Mouse (Mus musculus) midbrain, embryonic 16.5 days (tissue): Measurements from ENCODE around the gene Cct2. TPM values are rescaled to one million over a fixed set of nuclear protein-coding genes. Genes with fewer than 3 reads are reported as not detected.

Experiments used
- ATAC-seq: fragments of 200-750 bp; cut with Nextera tagmentation; 2 replicates; pipeline ENCODE4 v1.8.0; 2017; ENCODE audit warnings: moderate TSS enrichment
- H3K27ac ChIP-seq: fragments of 300-500 bp; sonication (generic); 2 replicates; pipeline ENCODE4 v1.5.1; 2014; ENCODE audit warnings: mild to moderate bottlenecking, low read length, mixed read lengths
- H3K27me3 ChIP-seq: fragments of 300-500 bp; sonication (generic); 2 replicates; pipeline ENCODE4 v1.6.1; 2014; ENCODE audit warnings: low read depth, low read length, mixed read lengths; ENCODE audit not compliant: control insufficient read depth, insufficient read depth
- H3K36me3 ChIP-seq: fragments of 300-500 bp; sonication (generic); 2 replicates; pipeline ENCODE4 v1.6.1; 2014; ENCODE audit warnings: mild to moderate bottlenecking, low read length, moderate library complexity, mixed read lengths; ENCODE audit not compliant: control insufficient read depth, insufficient read depth
- H3K4me1 ChIP-seq: fragments of 300-500 bp; sonication (generic); 2 replicates; pipeline ENCODE4 v1.6.1; 2014; ENCODE audit warnings: mild to moderate bottlenecking, low read length, mixed read lengths; ENCODE audit not compliant: control insufficient read depth, insufficient read depth
- H3K4me2 ChIP-seq: fragments of 300-500 bp; sonication (generic); 2 replicates; pipeline ENCODE4 v1.6.1; 2014; ENCODE audit warnings: mild to moderate bottlenecking, low read length, mixed read lengths
- H3K4me3 ChIP-seq: fragments of 300-500 bp; sonication (generic); 2 replicates; pipeline ENCODE4 v1.5.1; 2014; ENCODE audit warnings: low read depth, mild to moderate bottlenecking, low read length, moderate library complexity, mixed read lengths
- H3K9ac ChIP-seq: fragments of 300-500 bp; sonication (generic); 2 replicates; pipeline ENCODE4 v1.6.1; 2014; ENCODE audit warnings: low read depth, low read length, mixed read lengths
- H3K9me3 ChIP-seq: fragments of 300-500 bp; sonication (generic); replicated peaks from 2 replicates; pipeline ENCODE4 v1.6.1; 2014; ENCODE audit warnings: mild to moderate bottlenecking, low read length, mixed read lengths; ENCODE audit not compliant: control insufficient read depth, poor library complexity, severe bottlenecking
- WGBS: fragments of 180-500 bp; shearing (Covaris S2); extraction: QIAGEN DNeasy Blood & Tissue Kit; methylation state at CpG from one replicate; pipeline ENCODE4 v1.1.7; 2014; 5-methylcytosine and 5-hydroxymethylcytosine counted together
- polyA plus RNA-seq: library from polyadenylated mRNA; unstranded; fragments of >200 nt; fragmentation: Nextera tagmentation; extraction: Ambion mirVana; gene quantifications from 2 replicates; pipeline ENCODE4 v1.2.1, GENCODE M21; 2015

The Cct2 gene
- polyA plus RNA-seq, 1 experiment from 2014 or later: 232 TPM

DNA sequence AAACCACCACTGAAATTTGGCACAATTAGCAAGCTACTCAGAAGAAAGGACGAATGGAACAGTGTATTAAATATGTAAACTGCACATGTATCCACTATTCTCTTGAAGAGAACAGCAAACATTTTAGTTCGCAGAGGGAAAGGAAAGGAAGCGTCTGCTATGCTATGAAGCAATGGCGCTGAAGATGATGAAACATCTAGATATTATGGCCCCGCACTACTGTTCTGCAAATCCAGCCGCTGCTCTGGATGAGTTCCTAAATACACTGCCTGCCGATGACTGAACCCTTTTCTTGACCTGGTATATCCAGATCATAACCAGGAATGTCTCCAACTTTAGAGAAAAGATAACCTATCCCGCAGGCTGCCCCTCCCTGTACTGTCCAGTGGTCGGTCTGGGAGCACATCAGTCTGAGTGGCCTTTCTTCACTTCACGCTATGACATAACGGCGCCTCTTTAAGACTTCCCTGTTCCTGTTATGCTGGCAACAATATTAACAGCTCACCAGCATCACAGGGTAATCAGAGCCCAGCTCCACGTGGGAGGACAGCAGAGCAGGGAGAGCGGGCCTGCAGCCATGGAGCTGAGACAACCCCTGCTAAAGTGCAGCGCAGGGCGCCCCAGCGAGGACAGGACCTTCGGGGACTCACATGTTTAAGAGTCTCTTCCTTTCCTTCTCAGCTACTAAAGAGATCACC, 8.7 kb upstream of the Cct2 start:
- ATAC-seq: no peak
- Histone ChIP-seq H3K4me2 (no peak overlapping the region), H3K27me3 (no peaks in the 10 kb centered on the region), H3K36me3 (peaks cover 27% of the 10 kb centered on the region), H3K9me3 (no peaks in the 10 kb centered on the region), H3K9ac (no peak overlapping the region), H3K4me3 (no peak overlapping the region), H3K4me1 (no peaks in the 10 kb centered on the region), H3K27ac (no peak overlapping the region)
- WGBS: 92% methylated on average over 18 of the region's 18 CpGs

DNA sequence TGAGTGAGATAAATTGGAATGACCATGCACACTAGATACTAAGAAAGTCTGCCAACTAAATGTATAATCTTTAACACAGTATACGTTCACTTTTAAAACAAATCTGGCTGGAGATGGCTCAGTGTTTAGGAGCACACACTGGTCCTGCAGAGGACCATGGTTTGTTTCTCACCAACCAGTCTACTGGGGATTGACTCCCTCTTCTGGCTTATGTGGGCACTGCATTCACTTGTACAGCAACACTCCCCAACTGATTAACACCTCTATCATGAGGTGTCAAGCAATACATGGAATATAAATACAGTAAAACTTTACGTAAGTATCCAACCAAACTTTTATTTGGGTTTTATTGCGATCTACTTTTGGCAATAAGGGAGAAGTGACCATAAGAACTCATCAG, 5.5 kb upstream of the Cct2 start:
- no peak overlapping the region for H3K27ac ChIP-seq
- H3K9me3 ChIP-seq: no peaks in the 10 kb centered on the region
- H3K4me2 ChIP-seq: no peak overlapping the region
- WGBS: 98% methylated on average over 3 of the region's 3 CpGs
- H3K4me1 ChIP-seq: no peaks in the 10 kb centered on the region
- no peak overlapping the region for H3K9ac ChIP-seq
- ATAC-seq: no peak
- H3K27me3 ChIP-seq: no peaks in the 10 kb centered on the region
- peaks cover 16% of the 10 kb centered on the region for H3K36me3 ChIP-seq
- H3K4me3 ChIP-seq: no peak overlapping the region

DNA sequence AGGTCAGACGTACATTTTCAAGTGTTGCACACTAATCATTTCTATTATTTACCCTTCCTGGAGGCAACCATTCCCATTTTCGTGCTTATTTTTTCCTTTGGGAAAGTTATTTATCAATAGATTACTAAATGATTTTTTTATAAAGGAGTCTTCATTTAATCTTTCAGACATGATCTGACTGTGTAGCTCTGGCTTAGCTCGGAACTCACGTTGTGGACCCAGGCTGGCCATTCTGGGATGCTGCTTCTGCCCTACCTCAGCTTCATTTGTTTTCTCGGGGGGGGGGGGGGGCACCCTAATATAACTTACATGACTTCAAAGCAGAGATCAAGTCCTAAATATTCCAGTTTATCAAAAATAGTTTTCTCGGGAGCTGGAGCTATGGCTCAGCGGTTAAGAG, 462 bp upstream of the Cct2 start:
- Histone ChIP-seq H3K27ac (peak overlapping the region; percentile 80), H3K4me3 (peak overlapping the region; percentile 95), H3K9me3 (no peaks in the 10 kb centered on the region), H3K4me1 (peaks cover 11% of the 10 kb centered on the region), H3K4me2 (peak overlapping the region; percentile 57), H3K36me3 (peaks cover 24% of the 10 kb centered on the region), H3K27me3 (no peaks in the 10 kb centered on the region), H3K9ac (peak overlapping the region; percentile 51; the same call in 1 of the 2 replicates)
- 10% methylated on average over 7 of the region's 7 CpGs for WGBS
- peak; percentile 62 for ATAC-seq

DNA sequence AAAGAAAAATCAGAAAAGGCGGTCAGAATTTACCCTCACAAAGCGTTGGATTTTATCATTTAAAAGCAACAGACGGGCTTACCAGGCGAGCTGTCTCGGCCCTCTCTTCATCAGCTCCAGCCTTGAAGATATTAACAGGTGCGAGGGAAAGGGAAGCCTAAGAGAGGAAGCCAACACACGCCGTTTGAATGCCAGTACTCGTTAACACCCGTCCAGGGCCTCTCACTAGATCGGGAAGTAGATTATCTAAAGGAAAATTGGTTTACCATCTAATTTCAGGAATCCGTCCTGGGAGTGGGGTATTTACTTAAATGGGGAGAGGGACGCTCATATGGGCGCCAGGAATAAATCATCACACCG, 740 bp downstream of the Cct2 start:
- Histone ChIP-seq H3K9ac (peak overlapping the region; percentile 83), H3K27ac (peak overlapping the region; percentile 85; the same call in 1 of the 2 replicates), H3K4me1 (peaks cover 16% of the 10 kb centered on the region), H3K9me3 (no peaks in the 10 kb centered on the region), H3K27me3 (no peaks in the 10 kb centered on the region), H3K4me3 (peak overlapping the region; percentile 95), H3K4me2 (peak overlapping the region; percentile 88), H3K36me3 (peaks cover 24% of the 10 kb centered on the region)
- no peak for ATAC-seq
- WGBS: 3% methylated on average over 15 of the region's 15 CpGs

DNA sequence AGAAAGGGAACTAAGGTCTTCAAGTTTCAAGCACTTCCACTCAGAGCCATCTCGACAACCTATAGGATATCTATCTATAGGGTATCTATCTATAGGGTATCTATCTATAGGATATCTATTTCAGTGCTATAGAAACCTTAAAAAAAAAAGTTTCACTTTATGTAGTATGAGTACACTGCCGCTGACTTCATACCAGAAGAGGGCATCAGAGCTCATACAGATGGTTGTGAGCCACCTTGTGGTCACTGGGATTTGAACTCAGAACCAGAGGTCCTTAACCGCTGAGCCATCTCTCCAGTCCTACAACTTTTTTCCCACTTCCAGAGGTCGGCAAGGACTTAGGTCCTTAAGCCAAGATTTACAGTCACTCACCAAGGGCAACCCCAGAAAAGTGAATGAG, 7.9 kb downstream of the Cct2 start:
- no peak overlapping the region for H3K9ac ChIP-seq

DNA sequence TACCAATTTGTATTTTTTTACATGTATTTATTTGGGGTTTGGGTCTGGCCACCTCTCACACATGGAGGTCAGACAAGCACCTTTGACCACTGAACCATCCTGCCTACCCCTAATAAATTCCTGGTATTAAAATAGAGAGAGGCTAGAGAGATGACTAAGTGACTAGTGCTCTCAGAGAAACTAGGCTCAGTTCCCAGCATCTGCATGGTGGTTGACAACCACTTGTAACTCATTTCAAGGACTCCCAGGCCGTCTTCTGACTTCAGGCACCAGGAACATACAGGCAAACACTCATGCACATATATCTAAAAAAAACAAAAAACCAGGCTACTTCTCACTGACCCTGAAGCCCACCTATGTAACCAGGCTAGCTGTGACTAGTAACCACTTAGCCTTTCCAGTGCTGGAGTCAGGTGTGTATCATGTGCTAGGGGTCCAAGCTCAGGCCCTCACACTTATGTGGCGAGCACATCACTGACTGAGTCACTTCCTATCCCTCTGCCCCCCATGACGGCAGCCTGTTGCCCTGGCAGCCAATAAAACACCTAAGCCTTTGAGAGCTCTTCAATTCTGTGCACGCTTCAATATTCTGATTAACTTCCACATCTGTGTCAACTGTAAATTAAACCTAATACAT, 13.5 kb downstream of the Cct2 start:
- no peaks in the 10 kb centered on the region for H3K9me3 ChIP-seq
- H3K27ac ChIP-seq: no peak overlapping the region
- peaks cover 39% of the 10 kb centered on the region for H3K36me3 ChIP-seq
- H3K4me1 ChIP-seq: no peaks in the 10 kb centered on the region
- no peak overlapping the region for H3K4me2 ChIP-seq
- no peaks in the 10 kb centered on the region for H3K27me3 ChIP-seq
- WGBS: 84% methylated on average over 4 of the region's 4 CpGs
- no peak overlapping the region for H3K4me3 ChIP-seq
- no peak overlapping the region for H3K9ac ChIP-seq
- ATAC-seq: no peak

More for the DNA sequence above, 7.9 kb downstream of the Cct2 start:
- no peak for ATAC-seq
- no peaks in the 10 kb centered on the region for H3K27me3 ChIP-seq
- no peak overlapping the region for H3K27ac ChIP-seq
- H3K9me3 ChIP-seq: no peaks in the 10 kb centered on the region
- H3K4me2 ChIP-seq: no peak overlapping the region
- no peak overlapping the region for H3K4me3 ChIP-seq
- peaks cover 56% of the 10 kb centered on the region for H3K36me3 ChIP-seq
- 95% methylated on average over 4 of the region's 4 CpGs for WGBS
- H3K4me1 ChIP-seq: peaks cover 10% of the 10 kb centered on the region

DNA sequence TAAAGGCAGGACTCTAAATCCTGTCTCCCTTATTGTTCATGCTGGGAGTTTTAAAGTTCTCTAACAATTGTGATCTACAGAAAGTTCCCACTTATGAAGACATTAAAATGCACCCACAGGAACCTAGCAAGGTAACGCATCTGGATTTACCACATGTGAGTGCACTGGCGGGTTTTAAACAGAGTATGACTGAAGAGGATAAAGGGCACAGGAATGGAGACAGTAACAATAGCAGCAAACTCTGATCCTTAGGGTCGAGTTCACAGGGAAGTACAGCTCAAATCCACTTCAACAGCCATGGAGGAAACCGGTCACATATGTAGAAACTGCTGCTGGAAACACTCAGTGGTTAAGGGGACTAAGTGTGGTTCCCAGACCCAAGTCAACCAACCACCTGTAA, 14.4 kb downstream of the Cct2 start:
- Histone ChIP-seq H3K27ac (no peak overlapping the region), H3K9me3 (no peaks in the 10 kb centered on the region), H3K4me1 (no peaks in the 10 kb centered on the region), H3K4me2 (no peak overlapping the region), H3K9ac (no peak overlapping the region), H3K4me3 (no peak overlapping the region), H3K36me3 (peaks cover 36% of the 10 kb centered on the region), H3K27me3 (no peaks in the 10 kb centered on the region)
- WGBS: 82% methylated on average over 4 of the region's 4 CpGs
- ATAC-seq: no peak

DNA sequence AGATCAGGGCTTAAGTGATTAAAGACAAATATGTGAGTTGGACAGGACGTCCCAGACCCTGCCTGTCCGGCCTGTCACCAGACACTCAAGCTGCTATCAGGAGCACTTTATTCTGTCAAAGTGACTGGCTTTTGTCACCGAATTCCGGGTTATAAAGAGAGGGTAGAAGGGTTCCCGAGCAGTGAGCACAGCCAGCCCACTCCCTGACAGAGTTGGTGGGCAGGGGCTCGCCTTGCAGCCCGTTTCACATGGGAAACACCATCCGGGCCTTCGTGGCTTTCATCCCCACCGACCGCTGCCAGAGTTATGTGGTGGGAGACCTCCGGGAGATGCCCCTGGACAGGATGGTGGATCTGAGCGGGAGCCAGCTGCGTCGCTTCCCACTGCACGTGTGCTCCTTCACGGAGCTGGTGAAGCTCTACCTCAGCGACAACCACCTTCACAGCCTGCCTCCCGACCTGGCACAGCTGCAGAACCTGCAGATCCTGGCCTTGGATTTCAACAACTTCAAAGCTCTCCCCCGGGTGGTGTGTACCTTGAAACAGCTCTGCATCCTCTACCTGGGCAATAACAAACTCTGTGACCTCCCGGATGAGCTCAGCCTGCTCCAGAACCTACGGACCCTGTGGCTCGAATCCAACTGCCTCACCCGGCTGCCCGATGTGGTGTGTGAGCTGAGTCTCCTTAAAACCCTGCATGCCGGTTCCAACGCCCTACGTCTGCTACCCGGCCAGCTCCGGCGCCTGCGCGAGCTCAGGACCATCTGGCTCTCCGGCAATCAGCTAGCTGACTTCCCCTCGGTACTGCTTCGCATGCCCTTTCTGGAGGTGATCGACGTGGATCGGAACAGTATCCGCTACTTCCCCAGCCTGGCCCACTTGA, 18.2 kb downstream of the Cct2 start, which contains the start of gene Lrrc10:
Lrrc10 (plus strand) TSS at position 167 of the 882 bp plus-strand sequence.
- H3K4me1 ChIP-seq: no peaks in the 10 kb centered on the region
- no peaks in the 10 kb centered on the region for H3K9me3 ChIP-seq
- 47% methylated on average over 40 of the region's 40 CpGs for WGBS
- no peaks in the 10 kb centered on the region for H3K27me3 ChIP-seq
- H3K9ac ChIP-seq: peak within 1 kb of the TSS; percentile 42
- H3K36me3 ChIP-seq: peaks cover 11% of the 10 kb centered on the region; the same call in 1 of the 2 replicates
- ATAC-seq: 0 out of 2 replicates have a peak, but pooled peaks have one; percentile 31
- H3K4me3 ChIP-seq: no peak within 1 kb of the TSS
- H3K4me2 ChIP-seq: peak within 1 kb of the TSS; percentile 33
- no peak within 1 kb of the TSS for H3K27ac ChIP-seq
